Mouse (Mus musculus) frontal cortex, postnatal 14 days (tissue): ENCODE measurements around the gene Tars2.
"Not testable (repeated sequence)": the region's sequence is repeated elsewhere in the genome, so short reads cannot be mapped to it uniquely, and the experiment has no call there.

Source experiments
- DNase-seq, 2 experiments: peaks; one replicate each; pipeline ENCODE4 v3.0.0; 2022; ENCODE audit warnings: low spot score in 2 of 2

Gene Tars2

GRCm38 (mm10) chr3:95695796-95696195 is 64.2 kb downstream of the Tars2 start:
- DNase-seq = no peak

GRCm38 (mm10) chr3:95694808-95695703 is 65.0 kb downstream of the Tars2 start:
- no peak for DNase-seq

GRCm38 (mm10) chr3:95693821-95694807 is 65.9 kb downstream of the Tars2 start:
- DNase-seq = no peak

GRCm38 (mm10) chr3:95692677-95693076 is 67.3 kb downstream of the Tars2 start:
- no peak for DNase-seq

- not testable (repeated sequence) for DNase-seq
Measured at GRCm38 (mm10) chr3:95690552-95690951, 69.5 kb downstream of the Tars2 start.
